Mouse (Mus musculus) CD4-positive, CD25-positive, alpha-beta regulatory T cell (primary cell): ENCODE results near the gene Meis1. TPM values are rescaled to one million over a fixed set of nuclear protein-coding genes. Genes with fewer than 3 reads are reported as not detected.

Experiments
- polyA plus RNA-seq: library from polyadenylated mRNA; unstranded; fragments of 100-300 nt; shearing (Covaris generic); gene quantifications from one replicate; pipeline ENCODE4 v1.2.1, GENCODE M21; 2017

Meis1 gene
- polyA plus RNA-seq: 0.17 TPM

DNA sequence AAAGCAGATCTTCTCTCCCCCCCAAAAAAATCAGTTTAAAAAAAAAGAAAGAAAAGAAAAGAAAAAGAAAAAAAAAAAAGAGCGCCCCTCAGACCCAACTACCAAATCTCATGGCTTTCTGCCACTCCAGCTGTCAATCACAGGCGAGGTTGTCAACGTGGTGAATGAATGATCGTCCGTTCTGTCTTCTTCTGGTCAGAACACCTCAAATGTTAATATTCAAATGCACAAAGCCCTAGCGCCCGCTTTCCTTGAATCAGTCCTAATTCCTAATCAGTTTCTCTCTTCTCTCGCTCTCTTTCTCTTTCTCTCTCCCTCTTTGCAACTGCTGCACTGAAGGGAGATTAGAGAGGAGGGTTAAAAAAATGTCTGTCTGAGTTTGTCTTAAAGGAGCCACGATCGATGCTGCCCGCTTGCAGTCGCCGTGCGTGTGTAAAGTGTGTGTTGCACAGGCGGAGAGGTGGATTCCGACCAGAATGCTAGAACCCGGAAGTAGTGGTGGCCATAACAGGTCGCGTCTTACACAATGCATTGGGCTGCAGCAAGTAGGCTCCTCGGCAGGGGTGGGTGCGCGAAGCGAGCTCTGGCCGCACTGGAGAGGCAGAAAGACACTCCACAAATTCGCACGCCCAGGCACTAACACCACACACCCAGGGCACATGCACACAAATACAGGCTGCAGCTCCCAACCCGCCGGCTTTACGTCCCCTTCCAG lies at the start of gene Meis1:
Meis1 (minus strand) TSS at position 497 of the 715 bp plus-strand sequence.

